Mouse (Mus musculus): ENCODE data around the gene Nrsn2.

DNA sequence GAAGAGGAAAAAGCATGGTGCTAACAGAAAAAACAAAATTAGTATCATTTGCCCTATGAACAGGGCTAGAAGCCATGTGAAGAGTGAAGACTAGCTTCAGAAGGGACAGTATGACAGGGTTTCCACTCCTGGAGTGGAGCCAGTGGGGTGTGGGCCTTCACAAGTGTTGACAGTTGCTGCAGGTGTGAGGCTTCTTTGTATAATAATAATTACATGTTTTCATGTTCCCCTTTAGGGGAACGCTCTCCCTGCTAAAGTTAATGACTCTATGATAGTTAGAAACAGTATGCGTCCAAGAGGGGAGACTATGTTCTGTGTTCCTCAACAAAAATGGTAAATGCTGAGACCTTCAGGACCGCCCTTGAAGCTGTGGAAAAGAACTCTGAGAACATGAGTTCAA, 39.3 kb upstream of the Nrsn2 start:
- TF ChIP-seq CTCF (IDR thresholded peaks at IDR 0.05; ENCODE audit: control insufficient read depth, insufficient read depth, insufficient read length): no peak
- no peak for TF ChIP-seq MAX (IDR thresholded peaks at IDR 0.05)
- no peak for TF ChIP-seq USF1 (IDR thresholded peaks at IDR 0.05; ENCODE audit: low read depth)
- no peak for TF ChIP-seq CEBPB (IDR thresholded peaks at IDR 0.05; ENCODE audit: low read depth)
- no peak for TF ChIP-seq MYOD1 (IDR thresholded peaks at IDR 0.05; ENCODE audit: control insufficient read depth, insufficient read length, low read depth)
- TF ChIP-seq FOSL1 (IDR thresholded peaks at IDR 0.05; ENCODE audit: insufficient read depth, low read length, poor library complexity, severe bottlenecking): no peak

Measured in C2C12 (cell line).